Mouse (Mus musculus): ENCODE measurements around the gene Gdf11.

- TF ChIP-seq POLR2A (IDR thresholded peaks at IDR 0.05; ENCODE audit: low read depth, low read length) (no peak), CTCF (conservative IDR thresholded peaks at IDR 0.05 in 1 of 2, IDR thresholded peaks at IDR 0.05 in 1 of 2; ENCODE audit: low read depth in 2 of 2, low read length in 2 of 2) (no peak), MAFK (IDR thresholded peaks at IDR 0.05; ENCODE audit: insufficient replicate concordance, low read length) (no peak), USF1 (IDR thresholded peaks at IDR 0.05; ENCODE audit: low read depth, low read length) (no peak), ELF1 (IDR thresholded peaks at IDR 0.05; ENCODE audit: low read depth, low read length) (no peak), JUN (IDR thresholded peaks at IDR 0.05; ENCODE audit: insufficient read depth, low read depth, low read length) (no peak)
These were observed 32.4 kb upstream of the Gdf11 start, which contains the start of gene Bloc1s1 for GRCm38 (mm10) chr10:128923935-128924334.

All from CH12.LX (cell line).